12 mouse cellular contexts compared by ENCODE assay signal in genomic region chr2:105256427-105257071, GRCm38 (mm10). TPM values are rescaled to one million over a fixed set of nuclear protein-coding genes. Genes with fewer than 3 reads are reported as not detected.
DNase-seq lines count a peak whose midpoint lies in the region; ATAC-seq and TF ChIP-seq lines count a peak whose summit lies in the region.
"Had no signal": no experiment of that assay in that cellular context is flagged by ENCODE, and none has a peak within 500 bp of the region (broad histone marks: within the 10 kb centered on the region; RNA-seq: fewer than 3 reads in every experiment).

No protein-coding gene starts in this region.

- no peaks in the 10 kb centered on the region for H3K36me3 ChIP-seq in midbrain, embryonic 13.5 days
- H3K36me3 ChIP-seq: midbrain, embryonic 12.5 days had no signal

- peak; percentile 50; the same call in 1 of the 2 replicates for ATAC-seq in midbrain, embryonic 13.5 days

- TF ChIP-seq POLR2A in cerebellum, adult 2 months (IDR thresholded peaks at IDR 0.05; ENCODE audit: borderline replicate concordance, insufficient read depth, low read length) = no peak

- no peak overlapping the region for H3K4me2 ChIP-seq in midbrain, embryonic 13.5 days (replicated peaks)
- H3K4me2 ChIP-seq: midbrain, embryonic 12.5 days had no signal

- H3K27ac ChIP-seq in cerebellum, adult 2 months (ENCODE audit: insufficient read depth, low read length) = no peak overlapping the region
- no peak overlapping the region for H3K27ac ChIP-seq in layer of hippocampus, adult 2 months
- H3K27ac ChIP-seq in midbrain, embryonic 13.5 days = no peak overlapping the region
- H3K27ac ChIP-seq: midbrain, embryonic 12.5 days had no signal

- H3K4me1 ChIP-seq in cerebellum, adult 2 months (ENCODE audit: control insufficient read depth, insufficient read depth, low read length) = no peaks in the 10 kb centered on the region
- no peaks in the 10 kb centered on the region for H3K4me1 ChIP-seq in midbrain, embryonic 13.5 days (replicated peaks)
- H3K4me1 ChIP-seq: midbrain, embryonic 12.5 days had no signal

- no peak overlapping the region for H3K9ac ChIP-seq in midbrain, embryonic 13.5 days (replicated peaks)
- H3K9ac ChIP-seq: midbrain, embryonic 12.5 days had no signal

- no peaks in the 10 kb centered on the region for H3K9me3 ChIP-seq in midbrain, embryonic 13.5 days
- H3K9me3 ChIP-seq: midbrain, embryonic 12.5 days had no signal

- no peak overlapping the region for H3K4me3 ChIP-seq in cerebellum, adult 2 months (replicated peaks; ENCODE audit: insufficient read depth, low read depth, low read length)
- H3K4me3 ChIP-seq in layer of hippocampus, adult 2 months = no peak overlapping the region
- no peak overlapping the region for H3K4me3 ChIP-seq in midbrain, embryonic 13.5 days (replicated peaks)
- H3K4me3 ChIP-seq: midbrain, embryonic 12.5 days had no signal

- 51% methylated on average over 2 of the region's 2 CpGs for WGBS in cerebellum, adult 2 months
- WGBS in midbrain, embryonic 13.5 days = 64% methylated on average over 2 of the region's 2 CpGs

- peak; percentile 44; the same call in 1 of the 2 replicates for TF ChIP-seq CTCF in cerebellum, adult 2 months (IDR thresholded peaks at IDR 0.05; ENCODE audit: borderline replicate concordance, insufficient read depth, low read depth, low read length)
- peak; percentile 68 for TF ChIP-seq CTCF in layer of hippocampus, adult 2 months (conservative IDR thresholded peaks at IDR 0.05)

- H3K27me3 ChIP-seq in cerebellum, adult 2 months (ENCODE audit: control insufficient read depth, insufficient read depth, low read length) = no peaks in the 10 kb centered on the region
- H3K27me3 ChIP-seq in midbrain, embryonic 13.5 days = peaks cover 12% of the 10 kb centered on the region; the same call in 1 of the 2 replicates

- DNase-seq in cerebellum, adult 2 months = peak in 1 of 2 experiments; percentile 14
- DNase-seq in cerebellum, postnatal 36 days = no peak
- peak; percentile 4 to 27 for DNase-seq in layer of hippocampus, adult 2 months (ENCODE audit: low spot score in 2 of 2)
- no peak for DNase-seq in layer of hippocampus, adult 9-11 months
- peak; percentile 17 for DNase-seq in adipocyte (ENCODE audit: low spot score)
- DNase-seq in right cerebral cortex, postnatal 14 days = no peak
- DNase-seq in cerebellum, postnatal 4 days (ENCODE audit: low spot score in 2 of 2) = no peak

RNA-seq across cellular contexts. Expression of gene Them7, which starts 32.4 kb away (rescaled TPM):
- polyA plus RNA-seq in cerebellum, adult 2 months (2012; rRNA removed) = 0.18 and 0.19 TPM in 2 replicates
- total RNA-seq in layer of hippocampus, adult 2 months (2021) = not detected
- polyA plus RNA-seq in midbrain, embryonic 13.5 days (2015; fragmentation: Nextera tagmentation; extraction: Ambion mirVana) = not detected in 2 replicates
- total RNA-seq: left cerebral cortex, postnatal 25 days had no signal
- polyA plus RNA-seq: C2C12; frontal cortex, adult 2 months had no signal

Comparison
In these comparisons a context has a peak if more than half of its experiments do, and no peak if none do; other contexts are left out.
1. DNase-seq: peak in layer of hippocampus, adult 2 months (2 of 2) and adipocyte (single experiment); none in cerebellum, postnatal 36 days (0 of 2), layer of hippocampus, adult 9-11 months (single experiment), right cerebral cortex, postnatal 14 days (single experiment) and cerebellum, postnatal 4 days (0 of 2).